8 mouse cellular contexts compared by ENCODE assay signal in the genomic region with DNA sequence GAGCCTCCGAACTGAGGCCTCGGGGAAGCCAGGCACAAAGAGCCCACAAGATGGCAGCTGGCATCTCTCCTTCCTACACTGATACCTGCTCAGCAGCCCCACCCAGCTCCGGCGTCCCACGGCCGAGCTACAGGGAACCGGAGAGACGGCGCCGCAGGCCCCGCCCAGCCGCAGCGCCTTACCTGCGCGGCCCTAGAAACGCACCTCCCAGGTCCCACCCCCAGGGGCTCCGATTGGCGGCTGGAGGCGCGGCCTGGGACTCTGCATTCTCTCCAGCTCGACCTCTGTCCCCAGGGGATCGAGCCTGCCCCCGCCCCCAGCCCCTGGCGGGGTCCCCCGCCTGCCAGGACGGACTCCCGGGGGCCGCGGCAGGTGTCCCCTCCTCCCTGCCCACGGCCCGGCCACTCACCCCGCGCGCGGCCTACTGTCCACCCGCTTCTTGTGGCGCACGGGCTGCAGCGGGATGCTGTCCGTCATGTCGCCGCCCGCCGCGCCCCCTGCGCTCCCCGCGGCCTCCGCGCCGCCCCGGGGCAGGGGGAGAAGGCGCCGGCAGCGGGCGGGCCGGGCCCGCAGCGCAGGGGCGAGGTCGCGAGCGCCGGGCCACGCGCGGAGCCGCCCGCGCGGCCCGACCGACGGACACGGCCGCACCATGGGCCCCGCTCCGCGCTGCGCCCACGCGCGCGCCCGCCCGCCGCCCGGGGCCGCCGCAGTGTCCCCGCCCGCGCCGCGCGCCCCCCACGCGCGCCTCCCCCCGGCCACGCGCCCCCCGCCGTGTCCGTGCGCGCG. TPM values are rescaled to one million over a fixed set of nuclear protein-coding genes. Genes with fewer than 3 reads are reported as not detected.
A peak's percentile ranks its signal among the peaks of the same experiment; 100 is the strongest.
DNase-seq lines count a peak whose midpoint lies in the region; ATAC-seq and TF ChIP-seq lines count a peak whose summit lies in the region.

No protein-coding gene starts in this region.

- DNase-seq in Muller cell, postnatal 12 days (ENCODE audit: inconsistent ontology term) = peak; percentile 81
- peak; percentile 88 to 89 for DNase-seq in cerebellum, adult 18-20 months
- peak; percentile 67 for DNase-seq in forelimb bud, embryonic 11.5 days (ENCODE audit: low read depth, low spot score)
- peak; percentile 63 to 69 for DNase-seq in layer of hippocampus, postnatal 10 days (ENCODE audit: low spot score in 2 of 2)
- DNase-seq in lung, embryonic 14.5 days = peak; percentile 83
- DNase-seq in ovary, postnatal 36 days (ENCODE audit: low spot score) = peak; percentile 82
- DNase-seq in urinary bladder, adult 2 months (ENCODE audit: low spot score) = peak; percentile 81

- no peaks in the 10 kb centered on the region for H3K36me3 ChIP-seq in hindbrain, embryonic 12.5 days
- no peaks in the 10 kb centered on the region for H3K36me3 ChIP-seq in lung, embryonic 14.5 days (ENCODE audit: insufficient read depth)

- H3K27ac ChIP-seq in hindbrain, embryonic 12.5 days = peak overlapping the region; percentile 91
- H3K27ac ChIP-seq in lung, embryonic 14.5 days (ENCODE audit: low read depth) = peak overlapping the region; percentile 75

- peak overlapping the region; percentile 71 for H3K4me2 ChIP-seq in hindbrain, embryonic 12.5 days (replicated peaks)
- H3K4me2 ChIP-seq in lung, embryonic 14.5 days = peak overlapping the region; percentile 85

- WGBS in hindbrain, embryonic 12.5 days = 1% methylated on average over 36 of the region's 108 CpGs
- under 1% methylated on average over 46 of the region's 108 CpGs for WGBS in lung, embryonic 14.5 days

- H3K9me3 ChIP-seq in hindbrain, embryonic 12.5 days (replicated peaks) = no peaks in the 10 kb centered on the region
- H3K9me3 ChIP-seq in lung, embryonic 14.5 days (ENCODE audit: low read depth, low read length) = no peaks in the 10 kb centered on the region; the same call in 1 of the 2 replicates

- no peaks in the 10 kb centered on the region for H3K27me3 ChIP-seq in hindbrain, embryonic 12.5 days
- no peaks in the 10 kb centered on the region for H3K27me3 ChIP-seq in lung, embryonic 14.5 days (ENCODE audit: insufficient read depth, low read length)

- ATAC-seq in hindbrain, embryonic 12.5 days (ENCODE audit: low FRiP score) = peak; percentile 85
- peak; percentile 91 for ATAC-seq in lung, embryonic 14.5 days (ENCODE audit: insufficient read depth)

- peaks cover 11% of the 10 kb centered on the region; the same call in 1 of the 2 replicates for H3K4me1 ChIP-seq in hindbrain, embryonic 12.5 days
- no peaks in the 10 kb centered on the region for H3K4me1 ChIP-seq in lung, embryonic 14.5 days (ENCODE audit: insufficient read depth)

- peak overlapping the region; percentile 91 for H3K4me3 ChIP-seq in hindbrain, embryonic 12.5 days
- H3K4me3 ChIP-seq in lung, embryonic 14.5 days (ENCODE audit: low read depth, low read length) = peak overlapping the region; percentile 70

- peak; percentile 39; the same call in 1 of the 2 replicates for TF ChIP-seq CTCF in lung, embryonic 14.5 days (IDR thresholded peaks at IDR 0.05; ENCODE audit: low read depth)

- peak overlapping the region; percentile 88 for H3K9ac ChIP-seq in hindbrain, embryonic 12.5 days
- H3K9ac ChIP-seq in lung, embryonic 14.5 days = peak overlapping the region; percentile 71

RNA-seq across cellular contexts. Expression of gene Atp9a, which starts 0.7 kb away (rescaled TPM):
- 50.8 and 54.2 TPM in 2 replicates for polyA plus RNA-seq in hindbrain, embryonic 12.5 days (2016; fragmentation: Nextera tagmentation; extraction: Ambion mirVana)
- 100 to 1,000 TPM; 426 to 444 TPM for total RNA-seq in layer of hippocampus, postnatal 10 days (2021)
- 9.5 and 9.6 TPM in 2 replicates for polyA plus RNA-seq in lung, embryonic 14.5 days (2014; fragmentation: Nextera tagmentation; extraction: Ambion mirVana)
- polyA plus RNA-seq in urinary bladder, adult 2 months (2012; rRNA removed) = 32.4 and 42.3 TPM in 2 replicates

RNA-seq across cellular contexts. Expression of gene Sall4, which starts 26.3 kb away (rescaled TPM):
- polyA plus RNA-seq in hindbrain, embryonic 12.5 days (2016; fragmentation: Nextera tagmentation; extraction: Ambion mirVana) = 2.3 and 3.2 TPM in 2 replicates
- under 1 TPM; 0.13 to 0.23 TPM for total RNA-seq in layer of hippocampus, postnatal 10 days (2021)
- polyA plus RNA-seq in lung, embryonic 14.5 days (2014; fragmentation: Nextera tagmentation; extraction: Ambion mirVana) = 0.22 and 0.33 TPM in 2 replicates
- polyA plus RNA-seq in urinary bladder, adult 2 months (2012; rRNA removed) = 0.15 and 0.16 TPM in 2 replicates

Comparison
In these comparisons a context has a peak if more than half of its experiments do, and no peak if none do; other contexts are left out.
1. Peak in every context shown above with its lines: DNase-seq, ATAC-seq, H3K4me3 ChIP-seq and H3K27ac ChIP-seq.